Mouse (Mus musculus) MEL (cell line): ENCODE results near the gene Rasgef1b.

Experiments
- CTCF ChIP-seq, 3 experiments: IDR thresholded peaks in 2 of 3; conservative IDR thresholded peaks in 1 of 3; 2 replicates each; pipeline ENCODE4 v1.5.1; 2011 to 2012; ENCODE audit warnings: low read length in 3 of 3, low read depth in 2 of 3, mild to moderate bottlenecking in 2 of 3, improper control_type of control experiment in 1 of 3, inconsistent platforms in 1 of 3, mixed read lengths in 1 of 3, moderate library complexity in 1 of 3; ENCODE audit not compliant: control insufficient read depth in 1 of 3, insufficient read depth in 1 of 3, poor library complexity in 1 of 3, severe bottlenecking in 1 of 3
- EP300 ChIP-seq, 2 experiments: IDR thresholded peaks; 2 replicates each; pipeline ENCODE4 v1.6.1; 2011; ENCODE audit warnings: improper control_type of control experiment in 2 of 2, low read length in 2 of 2, low read depth in 1 of 2, mild to moderate bottlenecking in 1 of 2
- GATA1 ChIP-seq: IDR thresholded peaks from 2 replicates; pipeline ENCODE4 v1.6.1; 2011; ENCODE audit warnings: low read depth, low read length, improper control_type of control experiment
- MAX ChIP-seq: IDR thresholded peaks from 2 replicates; pipeline ENCODE4 v1.6.1; 2011; ENCODE audit warnings: low read length, improper control_type of control experiment
- POLR2A ChIP-seq, 2 experiments: IDR thresholded peaks; 2 replicates each; pipeline ENCODE4 v1.6.1; 2011 to 2012; ENCODE audit warnings: low read length in 2 of 2, mild to moderate bottlenecking in 2 of 2, control low read depth in 1 of 2, improper control_type of control experiment in 1 of 2, low read depth in 1 of 2, moderate library complexity in 1 of 2; ENCODE audit not compliant: control insufficient read depth in 1 of 2, insufficient read depth in 1 of 2, poor library complexity in 1 of 2
- POLR2AphosphoS5 ChIP-seq: IDR thresholded peaks from 2 replicates; pipeline ENCODE4 v1.6.1; 2012; ENCODE audit warnings: low read depth, borderline replicate concordance, mild to moderate bottlenecking, inconsistent platforms, low read length, moderate library complexity, mixed read lengths

GRCm38 (mm10) chr5:99415049-99415448 lies 313.8 kb downstream of the Rasgef1b start:
- TF ChIP-seq CTCF (IDR thresholded peaks at IDR 0.05 in 2 of 3, conservative IDR thresholded peaks at IDR 0.05 in 1 of 3; ENCODE audit: control insufficient read depth in 1 of 3, insufficient read depth in 1 of 3, low read depth in 2 of 3, low read length in 3 of 3, poor library complexity in 1 of 3, severe bottlenecking in 1 of 3) (no peak), POLR2A (IDR thresholded peaks at IDR 0.05; ENCODE audit: control insufficient read depth in 1 of 2, insufficient read depth in 1 of 2, low read depth in 1 of 2, low read length in 2 of 2, poor library complexity in 1 of 2) (no peak), EP300 (IDR thresholded peaks at IDR 0.05; ENCODE audit: low read depth in 1 of 2, low read length in 2 of 2) (no peak), POLR2AphosphoS5 (no peak), MAX (no peak), GATA1 (no peak)
